Mouse (Mus musculus) kidney, adult 10 weeks (tissue): ENCODE data around the gene Mapk6. TPM values are rescaled to one million over a fixed set of nuclear protein-coding genes. Genes with fewer than 3 reads are reported as not detected.

Experiments
- polyA plus RNA-seq: library from polyadenylated mRNA; stranded (reverse); fragments of 350-450 nt; fragmentation: Illumina TruSeq; extraction: RNeasy Lipid Tissue Mini Kit (QIAGEN cat#74804); gene quantifications from one replicate; pipeline ENCODE4 v1.2.3, GENCODE M21; 2014; ENCODE audit warnings: low read depth, low replicate concordance

Mapk6 gene
- polyA plus RNA-seq, result 28.6 TPM

DNA sequence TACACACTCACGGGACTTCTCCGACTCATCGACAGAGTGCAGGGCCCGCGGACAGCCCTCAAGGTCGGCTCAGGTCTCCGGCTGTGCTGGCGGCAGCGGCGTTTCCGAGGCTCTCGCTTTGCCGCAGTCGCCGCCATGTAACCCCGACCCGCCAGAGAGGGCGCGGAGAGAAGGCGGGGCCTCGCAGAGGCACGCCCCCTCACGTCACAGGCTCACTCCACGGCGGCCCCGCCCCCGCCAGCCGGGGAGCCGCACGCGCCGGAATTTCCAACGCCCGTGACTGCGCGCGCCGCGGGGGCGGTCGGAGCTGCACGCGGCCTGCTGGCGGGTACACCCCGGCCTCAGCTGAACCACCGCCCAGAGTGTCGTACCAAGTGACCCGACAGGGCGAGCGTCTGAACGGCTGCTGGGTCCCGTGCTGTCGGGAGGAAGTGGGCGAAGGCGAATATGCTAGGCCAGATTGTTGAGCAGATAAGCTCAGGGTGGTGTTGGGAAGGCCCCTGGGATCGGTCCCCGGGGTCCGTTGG lies at the start of gene Mapk6:
TSS of gene Mapk6 (minus strand) at position 154 of the 527 bp plus-strand sequence.

DNA sequence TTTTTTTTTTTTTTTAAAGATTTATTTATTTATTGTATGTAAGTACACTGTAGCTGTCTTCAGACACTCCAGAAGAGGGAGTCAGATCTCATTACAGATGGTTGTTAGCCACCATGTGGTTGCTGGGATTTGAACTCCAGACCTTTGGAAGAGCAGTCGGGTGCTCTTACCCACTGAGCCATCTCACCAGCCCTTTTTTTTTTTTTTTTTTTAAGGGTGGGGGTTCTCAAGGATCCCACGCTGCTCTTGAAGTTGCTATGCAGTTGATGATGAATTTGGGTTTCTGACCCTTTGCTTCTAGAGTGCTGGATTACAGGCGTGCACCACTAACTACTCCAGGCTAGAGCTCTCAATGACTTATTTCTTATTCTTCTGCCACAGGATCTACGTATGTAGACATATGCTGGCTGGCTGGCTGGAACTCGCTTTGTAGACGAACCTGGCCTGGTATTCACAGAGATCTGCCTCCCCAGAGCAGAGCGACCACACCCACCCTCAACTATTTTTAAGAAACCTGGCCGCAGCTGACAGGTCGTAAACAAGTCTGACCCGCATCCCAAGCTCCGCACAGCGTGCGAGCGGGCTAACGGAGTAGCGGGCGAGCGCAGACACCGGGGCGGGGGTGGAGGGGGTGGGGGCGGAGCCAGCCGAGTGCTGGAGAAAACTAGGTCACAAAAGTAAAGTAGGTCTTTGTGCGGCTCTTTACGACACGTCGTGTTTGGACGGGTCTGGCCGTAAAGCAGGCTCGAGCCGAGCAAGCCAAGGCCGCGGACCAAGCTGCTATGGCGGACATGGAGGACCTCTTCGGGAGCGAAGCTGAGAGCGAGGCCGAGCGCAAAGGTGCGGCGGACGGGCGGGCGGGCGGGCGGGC lies 31.2 kb upstream of the Mapk6 start, which contains the start of gene Leo1:
TSS of gene Leo1 (plus strand) at position 729 of the 871 bp plus-strand sequence.

DNA sequence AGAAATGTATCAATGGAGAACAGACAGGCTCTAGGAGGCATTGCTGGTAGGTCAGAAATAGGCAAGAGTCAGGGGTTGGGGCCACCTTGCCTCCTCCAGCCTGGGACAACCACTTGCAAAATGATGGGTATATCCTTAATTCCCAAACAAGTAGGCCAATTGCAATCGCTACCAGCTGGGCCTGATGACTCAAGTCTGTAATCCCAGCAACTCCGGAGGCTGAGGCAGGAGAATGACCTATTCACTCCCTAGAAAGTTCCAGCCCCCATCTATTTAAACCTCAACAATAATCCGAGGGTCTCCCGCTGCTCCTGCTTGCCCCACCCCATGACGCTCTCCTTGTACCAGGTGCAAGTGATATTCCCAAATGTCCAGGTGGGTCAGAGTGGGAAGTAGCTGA lies 62.3 kb downstream of the Mapk6 start, which contains the start of gene Bcl2l10:
TSS of gene Bcl2l10 (plus strand) at position 301 of the 400 bp plus-strand sequence.

Other genes starting within 250 kb of the Mapk6 start
- 7.2 TPM for gene Myo5c, start 178.0 kb downstream of the Mapk6 start, polyA plus RNA-seq
- gene Gnb5, start 103.7 kb downstream of the Mapk6 start, polyA plus RNA-seq, result 13.5 TPM
- not detected for gene Bcl2l10, start 62.2 kb downstream of the Mapk6 start, polyA plus RNA-seq
- gene Leo1, start 31.5 kb upstream of the Mapk6 start, polyA plus RNA-seq, result 29.6 TPM
- 77.8 TPM for gene Tmod3, start 149.7 kb upstream of the Mapk6 start, polyA plus RNA-seq
- gene Tmod2, start 201.3 kb upstream of the Mapk6 start, polyA plus RNA-seq, result 0.85 TPM
- 1.2 TPM for gene Lysmd2, start 215.7 kb upstream of the Mapk6 start, polyA plus RNA-seq